Mouse (Mus musculus) induced T-regulatory cell, adult 2 months (primary cell): ENCODE data around the gene Zfp318.
A peak's percentile ranks its signal among the peaks of the same experiment; 100 is the strongest.

Experiments
- DNase-seq: peaks from one replicate; pipeline ENCODE4 v3.0.0-alpha.2; 2012; ENCODE audit warnings: low read depth

Gene Zfp318

GRCm38 (mm10) chr17:46452683-46453082, 69.2 kb downstream of the Zfp318 start:
- no peak for DNase-seq

DNA sequence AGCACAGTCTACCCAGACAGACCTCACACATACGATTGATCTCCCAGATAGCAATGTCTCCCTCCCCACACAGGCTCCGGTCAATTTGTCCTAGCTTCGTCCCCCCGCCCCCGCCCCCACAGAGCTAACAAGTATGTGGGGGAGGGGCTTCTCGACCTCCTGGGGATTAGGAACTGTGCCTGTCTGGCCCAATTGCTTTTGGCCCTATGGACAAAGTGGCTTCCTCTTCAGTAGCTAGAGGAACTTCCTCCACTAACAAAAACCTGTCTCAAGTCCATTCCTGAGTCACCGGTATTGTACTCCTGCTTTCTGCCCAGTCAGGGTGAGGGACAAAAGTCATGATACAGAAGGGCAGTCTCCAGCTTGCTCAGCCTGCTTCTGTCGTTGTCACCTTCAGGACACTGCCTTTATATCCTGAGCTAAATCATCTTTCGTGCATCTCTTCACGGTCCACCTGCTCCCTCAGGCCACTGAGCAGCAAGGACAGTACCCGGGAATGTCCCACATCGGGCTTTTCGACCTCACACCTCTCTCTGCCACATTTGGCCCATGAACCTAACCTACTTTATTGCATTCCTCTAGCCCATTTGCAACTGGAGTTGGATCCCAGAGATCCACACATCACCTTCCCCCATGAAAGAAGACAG, 69.9 kb downstream of the Zfp318 start:
- DNase-seq, result no peak

DNA sequence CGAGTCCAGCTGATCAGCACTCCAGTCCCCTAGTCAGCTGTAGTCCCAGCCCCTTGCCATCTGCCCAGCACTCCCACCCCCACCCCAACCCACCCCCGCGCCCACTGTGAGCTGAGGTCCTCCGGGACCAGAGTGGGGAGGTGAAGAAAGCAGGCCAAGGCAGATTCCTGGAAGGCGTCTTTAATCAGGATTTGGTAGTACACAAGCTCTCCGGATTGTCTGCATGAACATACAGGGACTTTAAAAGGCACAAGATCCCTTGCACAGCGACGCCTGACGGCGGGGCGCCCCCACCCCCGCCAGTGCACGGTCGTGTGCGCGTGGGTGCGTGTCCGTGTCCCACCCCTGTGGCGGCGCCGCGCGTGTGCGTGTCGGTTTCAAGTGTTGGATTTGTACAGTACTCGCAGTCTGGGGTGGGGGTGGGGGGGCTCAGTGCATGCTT, 70.5 kb downstream of the Zfp318 start:
- DNase-seq, result no peak

DNA sequence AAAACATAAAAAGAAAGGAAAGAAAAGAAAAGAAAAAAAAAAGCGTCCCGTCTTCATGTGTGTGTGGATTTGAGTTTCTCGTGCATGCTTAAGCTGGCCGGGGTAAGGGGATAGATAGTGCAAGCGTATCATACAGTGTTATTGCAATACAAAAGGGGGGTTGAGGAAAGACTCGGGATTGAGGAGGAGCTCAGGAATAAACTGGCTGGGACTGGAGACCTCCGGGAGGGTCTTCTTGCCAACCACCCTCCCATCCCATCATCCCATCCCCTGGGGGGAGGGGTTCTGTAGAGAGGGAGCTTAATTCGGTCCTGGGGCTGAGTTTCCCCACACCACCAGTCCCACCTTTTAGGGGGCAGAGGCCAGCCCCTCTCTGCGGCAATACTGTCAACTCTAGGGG, 71.0 kb downstream of the Zfp318 start:
- no peak for DNase-seq

- peak; percentile 15 for DNase-seq
Measured at GRCm38 (mm10) chr17:46455110-46455691, 71.7 kb downstream of the Zfp318 start.

- peak; percentile 66 for DNase-seq
Measured at GRCm38 (mm10) chr17:46457791-46458190, 74.3 kb downstream of the Zfp318 start.

DNA sequence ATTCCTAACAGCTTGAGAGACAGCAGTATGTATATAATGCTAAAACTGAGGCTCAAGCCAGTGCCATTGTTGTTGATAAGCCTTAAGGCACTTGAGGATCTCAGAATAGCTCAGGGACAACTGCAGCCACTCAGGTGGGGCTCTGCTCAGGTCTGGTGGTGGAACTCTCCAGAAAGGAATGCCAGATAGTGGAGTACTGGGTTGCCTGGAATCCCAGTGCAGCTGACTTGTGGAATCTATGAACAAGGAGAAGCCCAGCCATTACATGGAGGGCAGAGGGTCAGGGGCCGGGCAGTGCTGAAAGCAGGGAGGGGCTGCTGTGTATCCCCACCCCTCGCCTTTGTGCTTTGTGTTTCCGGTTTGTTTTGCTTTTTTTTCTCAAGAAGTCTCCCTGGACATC, 74.9 kb downstream of the Zfp318 start:
- no peak for DNase-seq

GRCm38 (mm10) chr17:46460673-46461072, 77.1 kb downstream of the Zfp318 start:
- no peak for DNase-seq

GRCm38 (mm10) chr17:46461347-46461746, 77.8 kb downstream of the Zfp318 start:
- DNase-seq, result no peak

GRCm38 (mm10) chr17:46462226-46462625, 78.7 kb downstream of the Zfp318 start:
- no peak for DNase-seq

GRCm38 (mm10) chr17:46467830-46468229, 84.3 kb downstream of the Zfp318 start:
- DNase-seq, result no peak
